Mouse (Mus musculus) midbrain, embryonic 13.5 days (tissue): Measurements from ENCODE around the gene Gm4792. TPM values are rescaled to one million over a fixed set of nuclear protein-coding genes. Genes with fewer than 3 reads are reported as not detected.

Source experiments
- ATAC-seq: fragments of 200-750 bp; cut with Nextera tagmentation; 2 replicates; pipeline ENCODE4 v1.8.0; 2017; ENCODE audit warnings: mild to moderate bottlenecking, moderate TSS enrichment, moderate library complexity
- H3K27ac ChIP-seq: fragments of 300-500 bp; sonication (generic); 2 replicates; pipeline ENCODE4 v1.5.1; 2015; ENCODE audit warnings: inconsistent platforms, mild to moderate bottlenecking, moderate library complexity
- H3K27me3 ChIP-seq: fragments of 300-500 bp; sonication (generic); 2 replicates; pipeline ENCODE4 v1.6.1; 2015; ENCODE audit warnings: mild to moderate bottlenecking, inconsistent platforms
- H3K36me3 ChIP-seq: fragments of 300-500 bp; sonication (generic); 2 replicates; pipeline ENCODE4 v1.6.1; 2015; ENCODE audit warnings: mild to moderate bottlenecking, inconsistent platforms
- H3K4me1 ChIP-seq: fragments of 300-500 bp; sonication (generic); replicated peaks from 2 replicates; pipeline ENCODE4 v1.6.1; 2015; ENCODE audit warnings: inconsistent platforms
- H3K4me2 ChIP-seq: fragments of 300-500 bp; sonication (generic); replicated peaks from 2 replicates; pipeline ENCODE4 v1.6.1; 2015; ENCODE audit warnings: moderate library complexity, mild to moderate bottlenecking, inconsistent platforms
- H3K4me3 ChIP-seq: fragments of 300-500 bp; sonication (generic); replicated peaks from 2 replicates; pipeline ENCODE4 v1.5.1; 2015; ENCODE audit warnings: mild to moderate bottlenecking, inconsistent platforms
- H3K9ac ChIP-seq: fragments of 300-500 bp; sonication (generic); replicated peaks from 2 replicates; pipeline ENCODE4 v1.6.1; 2015; ENCODE audit warnings: mild to moderate bottlenecking, inconsistent platforms
- H3K9me3 ChIP-seq: fragments of 300-500 bp; sonication (generic); 2 replicates; pipeline ENCODE4 v1.6.1; 2016; ENCODE audit warnings: mild to moderate bottlenecking, inconsistent platforms
- WGBS: fragments of 180-500 bp; shearing (Covaris S2); methylation state at CpG from one replicate; pipeline ENCODE4 v1.1.7; 2015; 5-methylcytosine and 5-hydroxymethylcytosine counted together
- polyA plus RNA-seq: library from polyadenylated mRNA; unstranded; fragments of >200 nt; fragmentation: Nextera tagmentation; extraction: Ambion mirVana; gene quantifications from 2 replicates; pipeline ENCODE4 v1.2.1, GENCODE M21; 2015

The Gm4792 gene
- polyA plus RNA-seq, 1 experiment from 2014 or later: 0.43 TPM

DNA sequence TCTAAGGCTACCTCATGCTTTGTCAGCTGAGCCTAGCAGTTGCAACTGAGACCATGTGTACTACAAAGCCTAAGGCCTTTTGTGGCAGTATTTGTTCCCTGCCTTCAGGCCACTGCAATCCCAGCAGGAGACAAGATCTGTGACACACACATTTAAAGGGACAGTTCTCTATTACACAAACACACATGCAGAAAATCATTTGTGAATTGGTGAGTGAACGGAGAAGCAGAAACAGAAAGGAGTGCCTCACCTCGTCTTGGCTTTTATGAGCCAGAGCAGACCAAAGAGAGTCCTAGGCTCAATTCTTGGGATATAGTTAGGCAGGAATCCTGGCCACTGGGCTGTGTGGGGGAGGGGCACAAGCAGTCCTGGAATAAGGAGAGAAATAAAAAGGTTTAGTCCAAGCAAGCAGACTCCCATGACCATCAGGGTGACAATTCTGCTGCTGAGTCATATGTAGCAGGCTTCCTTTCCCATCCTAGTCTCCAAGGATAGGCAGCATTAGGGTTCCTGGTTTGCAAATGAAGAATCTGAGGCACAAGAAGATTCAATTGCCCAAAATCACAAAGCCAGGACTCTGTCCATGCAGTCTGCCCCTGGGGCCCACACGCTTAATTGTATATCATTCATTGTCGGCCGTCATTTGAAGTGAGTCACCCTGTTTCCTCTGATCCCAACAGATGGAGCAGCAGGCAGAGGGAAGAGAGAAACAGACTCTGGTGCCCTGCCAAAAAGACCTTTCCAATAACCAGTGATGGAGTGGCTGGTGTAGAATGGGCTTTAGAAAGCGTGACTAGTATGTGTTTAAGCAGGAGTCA, 3.4 kb downstream of the Gm4792 start:
- ATAC-seq: peak; percentile 90
- Histone ChIP-seq H3K4me1 (peaks cover 24% of the 10 kb centered on the region), H3K9me3 (no peaks in the 10 kb centered on the region), H3K27ac (peak overlapping the region; percentile 83), H3K9ac (no peak overlapping the region; the same call in 1 of the 2 replicates), H3K4me3 (no peak overlapping the region), H3K36me3 (no peaks in the 10 kb centered on the region), H3K4me2 (peak overlapping the region; percentile 2; the same call in 1 of the 2 replicates), H3K27me3 (no peaks in the 10 kb centered on the region)
- 21% methylated on average over 6 of the region's 6 CpGs for WGBS

DNA sequence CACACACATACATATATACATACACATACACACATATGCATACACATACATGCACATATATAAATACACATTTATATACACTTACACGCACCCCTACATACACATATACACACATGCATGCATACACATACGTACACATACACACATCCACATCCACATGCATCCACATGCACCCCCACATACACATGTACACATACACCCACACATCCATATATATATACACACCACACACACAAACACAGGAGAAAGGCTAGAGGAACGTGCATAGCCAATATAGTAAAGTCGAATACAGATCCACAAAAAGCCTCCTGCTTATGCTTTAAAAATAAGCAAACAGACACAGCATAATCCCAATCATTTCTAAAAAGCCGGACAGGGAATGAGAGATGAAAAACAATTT, 4.1 kb downstream of the Gm4792 start:
- Histone ChIP-seq H3K4me1 (peaks cover 24% of the 10 kb centered on the region), H3K27me3 (no peaks in the 10 kb centered on the region), H3K4me3 (no peak overlapping the region), H3K9ac (no peak overlapping the region), H3K27ac (peak overlapping the region; percentile 83), H3K4me2 (no peak overlapping the region), H3K36me3 (no peaks in the 10 kb centered on the region), H3K9me3 (no peaks in the 10 kb centered on the region)
- 68% methylated on average over 5 of the region's 5 CpGs for WGBS
- ATAC-seq: peak; percentile 46; the same call in 1 of the 2 replicates

- 85% methylated on average over 7 of the region's 7 CpGs for whole genome bisulfite sequencing
- no peaks in the 10 kb centered on the region for H3K27me3 ChIP-seq
- ATAC-seq: no peak
- H3K4me2 ChIP-seq: no peak overlapping the region
- no peak overlapping the region for H3K9ac ChIP-seq
- H3K4me3 ChIP-seq: no peak overlapping the region
- H3K4me1 ChIP-seq: peaks cover 3% of the 10 kb centered on the region; the same call in 1 of the 2 replicates
- H3K36me3 ChIP-seq: no peaks in the 10 kb centered on the region
- H3K9me3 ChIP-seq: no peaks in the 10 kb centered on the region
- H3K27ac ChIP-seq: no peak overlapping the region
Measured at GRCm38 (mm10) chr10:94282797-94283196, 15.7 kb downstream of the Gm4792 start.

GRCm38 (mm10) chr10:94282179-94282578, 16.3 kb downstream of the Gm4792 start:
- Histone ChIP-seq H3K36me3 (no peaks in the 10 kb centered on the region), H3K9me3 (no peaks in the 10 kb centered on the region)

GRCm38 (mm10) chr10:94276511-94276910, 22.0 kb downstream of the Gm4792 start:
- WGBS: 57% methylated on average over 2 of the region's 2 CpGs
- no peak overlapping the region for H3K4me3 ChIP-seq

More at GRCm38 (mm10) chr10:94282179-94282578, 16.3 kb downstream of the Gm4792 start:
- 79% methylated on average over 8 of the region's 8 CpGs for WGBS
- Histone ChIP-seq H3K4me1 (peaks cover 3% of the 10 kb centered on the region; the same call in 1 of the 2 replicates), H3K9ac (no peak overlapping the region), H3K4me3 (no peak overlapping the region), H3K27ac (no peak overlapping the region), H3K4me2 (no peak overlapping the region), H3K27me3 (no peaks in the 10 kb centered on the region)
- no peak for ATAC-seq

DNA sequence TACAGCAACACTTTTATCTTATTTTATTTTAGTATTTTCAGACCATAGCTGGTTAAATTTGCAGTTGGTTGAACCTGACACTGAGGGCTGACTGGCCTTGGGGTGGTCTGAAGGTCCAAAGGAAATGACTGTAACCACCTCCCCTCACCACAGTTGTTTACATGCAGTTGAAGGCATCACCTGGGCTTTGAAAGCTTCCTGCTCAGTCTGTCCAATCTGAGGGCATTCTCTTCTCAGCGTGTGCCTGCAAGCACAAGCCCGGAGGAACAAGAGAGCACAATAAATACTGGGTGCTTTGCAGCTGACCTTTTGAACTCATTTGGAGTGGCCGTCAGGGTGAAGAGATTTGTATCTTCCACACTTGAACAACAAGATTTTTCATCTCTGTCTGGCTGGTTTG, 23.2 kb downstream of the Gm4792 start:
- Histone ChIP-seq H3K27me3 (no peaks in the 10 kb centered on the region), H3K9me3 (no peaks in the 10 kb centered on the region), H3K4me1 (peaks cover 9% of the 10 kb centered on the region; the same call in 1 of the 2 replicates), H3K9ac (no peak overlapping the region), H3K4me3 (no peak overlapping the region), H3K36me3 (no peaks in the 10 kb centered on the region), H3K4me2 (no peak overlapping the region), H3K27ac (no peak overlapping the region)
- ATAC-seq: no peak
- WGBS: 28% methylated on average over 3 of the region's 3 CpGs

More at GRCm38 (mm10) chr10:94276511-94276910, 22.0 kb downstream of the Gm4792 start:
- H3K9me3 ChIP-seq: no peaks in the 10 kb centered on the region
- no peak overlapping the region for H3K27ac ChIP-seq
- no peak for ATAC-seq
- no peak overlapping the region for H3K9ac ChIP-seq
- H3K4me2 ChIP-seq: no peak overlapping the region
- no peaks in the 10 kb centered on the region for H3K36me3 ChIP-seq
- peaks cover 3% of the 10 kb centered on the region; the same call in 1 of the 2 replicates for H3K4me1 ChIP-seq
- H3K27me3 ChIP-seq: no peaks in the 10 kb centered on the region

- 58% methylated on average over 17 of the region's 17 CpGs for WGBS
- H3K27me3 ChIP-seq: no peaks in the 10 kb centered on the region
- 0 out of 2 replicates have a peak, but pooled peaks have one; percentile 55 for ATAC-seq
Measured at GRCm38 (mm10) chr10:94265656-94266542, 32.6 kb downstream of the Gm4792 start.

DNA sequence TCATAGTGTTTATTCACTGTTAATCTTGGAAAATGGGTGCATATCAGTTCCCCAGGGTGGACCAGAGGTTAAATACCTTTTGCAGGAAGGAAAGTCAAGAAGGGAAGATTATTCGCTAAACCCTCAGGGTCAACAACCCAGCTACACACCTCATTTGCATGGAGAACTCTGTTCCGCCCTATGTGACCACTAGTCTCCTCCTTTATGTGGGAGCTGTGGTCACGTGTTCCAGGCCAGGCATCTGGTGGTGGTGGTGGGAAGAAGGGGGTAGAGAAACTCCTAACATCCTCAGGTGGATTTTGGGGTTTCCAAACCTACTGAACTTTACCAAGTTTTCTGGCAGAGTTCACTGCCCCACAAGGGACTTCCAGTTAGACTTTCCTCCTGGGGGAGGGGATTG, 35.3 kb downstream of the Gm4792 start:
- no peaks in the 10 kb centered on the region for H3K36me3 ChIP-seq
- H3K4me1 ChIP-seq: peaks cover 8% of the 10 kb centered on the region; the same call in 1 of the 2 replicates
- H3K4me3 ChIP-seq: no peak overlapping the region
- H3K9ac ChIP-seq: no peak overlapping the region
- no peak overlapping the region for H3K27ac ChIP-seq
- H3K4me2 ChIP-seq: no peak overlapping the region
- no peak for ATAC-seq
- WGBS: 76% methylated on average over 3 of the region's 3 CpGs
- H3K9me3 ChIP-seq: no peaks in the 10 kb centered on the region
- H3K27me3 ChIP-seq: no peaks in the 10 kb centered on the region

More at GRCm38 (mm10) chr10:94265656-94266542, 32.6 kb downstream of the Gm4792 start:
- Histone ChIP-seq H3K4me1 (peaks cover 8% of the 10 kb centered on the region; the same call in 1 of the 2 replicates), H3K9ac (no peak overlapping the region), H3K27ac (0 out of 2 replicates have a peak overlapping the region, but pooled peaks have one; percentile 41), H3K4me3 (no peak overlapping the region), H3K4me2 (no peak overlapping the region), H3K36me3 (no peaks in the 10 kb centered on the region), H3K9me3 (no peaks in the 10 kb centered on the region)

GRCm38 (mm10) chr10:94262646-94263045, 35.9 kb downstream of the Gm4792 start:
- Histone ChIP-seq H3K4me3 (no peak overlapping the region), H3K27me3 (no peaks in the 10 kb centered on the region), H3K36me3 (no peaks in the 10 kb centered on the region), H3K27ac (no peak overlapping the region), H3K9me3 (no peaks in the 10 kb centered on the region), H3K4me1 (peaks cover 8% of the 10 kb centered on the region; the same call in 1 of the 2 replicates), H3K9ac (no peak overlapping the region), H3K4me2 (no peak overlapping the region)
- 95% methylated on average over 13 of the region's 13 CpGs for WGBS
- ATAC-seq: no peak

- Histone ChIP-seq H3K9me3 (no peaks in the 10 kb centered on the region), H3K9ac (no peak overlapping the region), H3K27ac (no peak overlapping the region), H3K4me3 (no peak overlapping the region), H3K4me1 (no peaks in the 10 kb centered on the region; the same call in 1 of the 2 replicates), H3K4me2 (no peak overlapping the region), H3K36me3 (no peaks in the 10 kb centered on the region), H3K27me3 (no peaks in the 10 kb centered on the region)
- no peak for ATAC-seq
- WGBS: 84% methylated on average over 1 of the region's 1 CpGs
Measured at GRCm38 (mm10) chr10:94260544-94260943, 38.0 kb downstream of the Gm4792 start.

DNA sequence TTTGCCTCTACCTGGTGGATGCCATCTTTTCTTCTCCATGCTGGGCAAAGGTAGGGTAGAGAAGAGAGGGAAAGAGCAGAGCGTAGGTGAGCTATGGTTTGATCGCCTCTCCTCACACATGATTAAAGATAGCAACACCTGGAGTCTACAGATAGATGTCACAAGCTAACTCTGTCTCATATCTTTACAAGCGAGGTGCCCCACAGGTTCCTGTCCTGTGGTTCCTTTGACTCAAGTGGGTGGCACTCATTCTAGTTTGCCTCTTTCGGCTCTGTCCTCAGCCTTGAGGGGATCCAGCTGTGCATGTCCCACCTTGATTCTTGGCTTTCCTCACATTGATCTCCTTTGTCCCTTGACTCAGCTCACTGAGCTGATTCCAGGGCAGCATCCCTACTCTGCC, 42.0 kb downstream of the Gm4792 start:
- Histone ChIP-seq H3K9me3 (no peaks in the 10 kb centered on the region), H3K4me3 (no peak overlapping the region), H3K9ac (no peak overlapping the region), H3K27ac (no peak overlapping the region), H3K27me3 (no peaks in the 10 kb centered on the region), H3K36me3 (no peaks in the 10 kb centered on the region), H3K4me2 (no peak overlapping the region), H3K4me1 (no peaks in the 10 kb centered on the region)
- no peak for ATAC-seq
- 92% methylated on average over 4 of the region's 4 CpGs for WGBS

- 60% methylated on average over 6 of the region's 6 CpGs for WGBS
Measured at GRCm38 (mm10) chr10:94255744-94256143, 42.8 kb downstream of the Gm4792 start.

More at GRCm38 (mm10) chr10:94255744-94256143, 42.8 kb downstream of the Gm4792 start:
- H3K36me3 ChIP-seq: no peaks in the 10 kb centered on the region
- no peak overlapping the region for H3K4me2 ChIP-seq
- H3K4me3 ChIP-seq: no peak overlapping the region
- no peak for ATAC-seq
- H3K9me3 ChIP-seq: no peaks in the 10 kb centered on the region
- no peaks in the 10 kb centered on the region for H3K4me1 ChIP-seq
- H3K27me3 ChIP-seq: no peaks in the 10 kb centered on the region
- no peak overlapping the region for H3K27ac ChIP-seq
- no peak overlapping the region for H3K9ac ChIP-seq
